Mouse (Mus musculus): ENCODE results near the gene Fbxo45.
"Not testable (repeated sequence)": the region's sequence is repeated elsewhere in the genome, so short reads cannot be mapped to it uniquely, and the experiment has no call there.

Gene Fbxo45

DNA sequence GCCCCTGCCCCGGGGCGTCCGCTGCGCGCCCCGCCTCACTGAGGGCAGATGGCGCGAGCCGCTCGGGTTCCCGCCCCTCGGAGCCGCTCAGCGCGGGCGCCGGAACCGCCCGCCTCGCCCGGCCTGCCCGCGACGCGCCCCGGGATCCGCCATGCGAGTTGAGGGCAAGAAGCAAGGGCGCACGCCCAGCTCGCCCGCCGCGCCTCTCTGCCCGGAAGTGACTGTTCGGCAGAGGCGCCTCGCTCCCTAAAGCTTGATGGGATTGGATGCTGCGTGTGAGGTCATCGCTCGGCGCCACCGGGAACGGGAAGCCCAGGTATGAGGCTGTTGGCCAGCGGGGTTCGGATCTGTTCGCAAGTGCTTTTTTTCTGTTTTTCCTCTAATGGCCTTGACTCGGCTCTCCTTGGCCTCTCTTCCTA is at the start of gene Fbxo45, which contains the start of gene Wdr53:
TSS of gene Fbxo45 (minus strand) at position 207 of the 419 bp plus-strand sequence.
TSS of gene Wdr53 (plus strand) at position 276 of the 419 bp plus-strand sequence.
- peak; percentile 97 for DNase-seq (ENCODE audit: low spot score in 2 of 2)

GRCm38 (mm10) chr16:32291821-32292220 is 44.9 kb upstream of the Fbxo45 start:
- DNase-seq (ENCODE audit: low spot score in 2 of 2) = no peak

- DNase-seq (ENCODE audit: low spot score in 2 of 2) = no peak
These were observed 35.6 kb upstream of the Fbxo45 start for GRCm38 (mm10) chr16:32282608-32283007.

DNA sequence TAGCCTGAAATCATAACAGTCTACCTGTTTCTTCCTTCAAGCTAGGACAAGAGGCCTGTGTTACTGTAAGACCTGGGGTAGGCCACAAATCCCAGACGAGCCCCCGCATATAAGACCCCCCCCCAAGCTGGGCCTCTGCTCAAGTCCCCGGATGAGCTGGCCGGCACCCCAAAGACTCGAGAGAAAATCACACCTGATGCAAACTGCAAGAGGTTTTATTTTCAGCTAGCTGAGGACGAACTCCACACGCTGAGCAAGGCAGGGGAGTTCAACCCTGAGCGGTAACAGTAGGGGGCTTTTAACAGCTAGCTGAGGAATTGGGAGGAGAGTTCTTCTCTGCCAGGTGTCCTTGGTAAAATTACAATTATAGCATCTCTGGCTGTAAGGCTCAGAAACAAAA is 33.3 kb upstream of the Fbxo45 start:
- no peak for DNase-seq (ENCODE audit: low spot score in 2 of 2)

DNA sequence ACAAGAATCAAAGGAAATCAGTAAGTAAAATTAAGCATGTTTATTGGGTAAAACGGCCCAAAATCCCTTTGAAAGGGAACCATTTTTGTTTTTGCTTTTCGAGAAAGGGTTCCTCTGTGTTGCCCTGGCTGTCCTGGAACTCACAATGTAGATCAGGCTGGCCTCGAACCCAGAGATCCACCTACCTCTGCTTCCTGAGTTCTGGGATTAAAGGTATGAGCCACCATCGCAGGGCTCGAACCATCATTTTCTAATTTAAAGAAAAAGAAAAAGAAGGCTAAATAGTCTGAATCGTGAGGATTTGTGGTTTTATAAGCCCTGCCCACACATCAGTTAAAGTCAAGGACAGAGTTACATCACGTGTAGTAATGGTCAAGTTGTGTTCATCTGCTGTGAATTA is 31.4 kb upstream of the Fbxo45 start:
- no peak for DNase-seq (ENCODE audit: low spot score in 2 of 2)

- DNase-seq (ENCODE audit: low spot score in 2 of 2) = peak; percentile 76 to 85
These were observed 30.6 kb upstream of the Fbxo45 start, which contains the start of gene Rnf168 for GRCm38 (mm10) chr16:32277308-32278256. Gene Rnf168, plus strand, starts transcription at chr16:32277459.

DNA sequence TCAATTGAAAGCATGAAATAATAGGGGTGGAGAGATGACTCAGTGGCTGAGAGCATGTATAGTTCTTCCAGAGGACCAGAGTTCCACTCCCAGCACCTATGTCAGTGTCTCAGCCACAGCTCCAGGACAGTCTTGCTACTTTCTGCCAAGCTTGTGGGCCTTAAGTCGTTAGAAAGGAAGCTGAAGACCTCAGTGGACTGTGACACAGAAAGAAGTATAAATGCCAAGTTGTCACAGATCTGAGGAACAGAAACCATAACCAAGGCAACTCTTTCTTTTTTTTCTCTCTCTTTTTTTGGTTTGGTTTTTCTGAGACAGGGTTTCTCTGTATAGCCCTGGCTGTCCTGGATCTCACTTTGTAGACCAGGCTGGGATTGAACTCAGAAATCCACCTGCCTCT is 28.9 kb upstream of the Fbxo45 start:
- DNase-seq (ENCODE audit: low spot score in 2 of 2) = no peak

GRCm38 (mm10) chr16:32275041-32275440 is 28.1 kb upstream of the Fbxo45 start:
- no peak for DNase-seq (ENCODE audit: low spot score in 2 of 2)

GRCm38 (mm10) chr16:32273338-32273737 is 26.4 kb upstream of the Fbxo45 start:
- no peak for DNase-seq (ENCODE audit: low spot score in 2 of 2)

DNA sequence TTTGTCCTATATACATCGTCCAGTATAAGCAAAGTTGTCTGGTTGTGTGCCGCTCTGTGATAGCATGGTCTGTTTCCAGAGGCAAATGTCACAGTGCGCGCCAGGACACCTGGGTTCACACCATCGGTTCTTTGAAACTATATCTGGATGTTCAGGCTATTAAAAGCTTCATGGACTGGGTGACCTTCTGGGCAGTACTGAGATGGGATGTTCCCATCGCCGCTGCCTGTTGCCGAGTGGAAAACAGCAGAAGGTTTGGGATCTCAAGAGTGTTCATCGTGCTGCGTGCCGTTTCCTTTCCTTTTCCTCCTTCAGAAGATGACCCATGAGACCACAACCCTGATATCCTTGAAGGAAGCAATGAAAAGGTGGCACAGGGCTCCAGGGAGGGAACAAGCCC is 24.3 kb upstream of the Fbxo45 start, which contains the start of gene Smco1:
TSS of gene Smco1 (plus strand) at position 178 of the 400 bp plus-strand sequence.
- DNase-seq (ENCODE audit: low spot score in 2 of 2) = no peak

DNA sequence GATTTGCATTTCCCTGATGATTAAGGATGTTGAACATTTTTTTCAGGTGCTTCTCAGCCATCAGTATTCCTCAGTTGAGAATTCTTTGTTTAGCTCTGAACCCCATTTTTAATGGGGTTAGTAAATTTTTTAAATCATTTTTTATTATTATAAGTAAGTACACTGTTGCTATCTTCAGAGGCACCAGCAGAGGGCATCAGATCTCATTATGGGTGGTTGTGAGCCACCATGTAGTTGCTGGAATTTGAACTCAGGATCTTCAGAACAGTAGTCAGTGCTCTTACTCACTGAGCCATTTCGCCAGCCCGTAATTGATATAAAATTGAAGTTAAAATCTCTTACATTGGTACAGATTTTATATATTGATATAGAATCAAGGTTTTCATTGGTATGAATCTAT is 17.3 kb upstream of the Fbxo45 start:
- not testable (repeated sequence) for DNase-seq (ENCODE audit: low spot score in 2 of 2)

GRCm38 (mm10) chr16:32246351-32246791 is 587 bp downstream of the Fbxo45 start:
- DNase-seq (ENCODE audit: low spot score in 2 of 2) = peak; percentile 37 to 47

GRCm38 (mm10) chr16:32243901-32244300 is 3.1 kb downstream of the Fbxo45 start:
- DNase-seq (ENCODE audit: low spot score in 2 of 2) = no peak

- no peak for DNase-seq (ENCODE audit: low spot score in 2 of 2)
These were observed 7.3 kb downstream of the Fbxo45 start for GRCm38 (mm10) chr16:32239428-32240312.

DNA sequence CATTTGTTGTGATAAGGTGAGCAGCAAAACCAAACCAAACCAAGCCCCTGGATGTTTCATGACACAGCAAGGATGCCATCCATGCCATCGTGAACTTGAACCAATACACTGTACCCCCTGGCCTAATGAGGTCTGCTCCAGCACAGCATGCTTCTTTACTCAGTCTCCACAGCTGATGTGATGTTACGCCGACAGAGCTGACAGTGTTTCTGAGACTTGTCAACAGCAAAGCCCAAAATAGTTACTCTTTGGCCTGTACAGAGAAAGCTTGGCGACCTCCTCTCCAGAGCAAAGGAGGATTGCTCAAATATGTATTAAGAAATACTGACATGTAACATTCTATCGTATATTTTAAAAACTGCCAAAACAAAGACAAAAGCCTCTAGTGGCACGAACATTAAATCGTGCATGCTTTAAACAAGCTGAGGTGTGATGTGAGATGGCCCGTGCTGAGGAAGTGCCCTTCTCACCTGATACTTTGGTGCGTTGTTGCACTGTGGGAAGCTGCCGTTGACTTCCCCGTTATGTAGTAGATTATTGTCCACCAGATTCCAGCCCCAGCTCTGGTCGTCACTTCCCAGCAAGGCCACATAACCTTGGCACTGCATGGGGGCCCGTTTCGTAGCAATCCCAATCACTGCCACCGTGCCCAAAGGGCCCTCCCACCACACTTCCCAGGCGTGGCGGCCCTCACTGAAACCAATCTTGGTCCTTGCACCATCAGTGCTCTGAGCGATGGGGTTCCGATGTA is 8.9 kb downstream of the Fbxo45 start:
- no peak for DNase-seq (ENCODE audit: low spot score in 2 of 2)

GRCm38 (mm10) chr16:32232050-32232449 is 14.9 kb downstream of the Fbxo45 start:
- DNase-seq (ENCODE audit: low spot score in 2 of 2) = not testable (repeated sequence)

- DNase-seq (ENCODE audit: low spot score in 2 of 2) = no peak
These were observed 24.6 kb downstream of the Fbxo45 start for GRCm38 (mm10) chr16:32222399-32222798.

DNA sequence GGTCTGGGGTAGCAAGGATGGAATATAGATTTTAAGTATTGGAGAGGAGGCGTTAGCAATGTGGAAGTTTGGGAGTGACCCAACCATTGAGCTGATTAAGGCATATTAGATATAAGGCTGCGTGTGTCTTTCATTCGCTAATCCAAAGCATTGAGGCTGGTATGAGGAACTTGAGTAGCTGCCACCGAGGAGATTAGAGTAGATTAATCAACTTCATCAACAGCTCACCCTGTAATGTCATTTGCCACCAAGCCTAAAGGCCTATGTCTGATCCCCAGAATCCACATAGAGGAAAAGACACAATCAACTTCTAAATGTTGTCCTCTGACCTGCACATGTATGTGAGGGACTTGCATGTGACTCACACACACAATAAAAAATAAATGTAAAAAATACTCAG is 25.2 kb downstream of the Fbxo45 start:
- DNase-seq (ENCODE audit: low spot score in 2 of 2) = no peak

- DNase-seq (ENCODE audit: low spot score in 2 of 2) = no peak
These were observed 32.0 kb downstream of the Fbxo45 start for GRCm38 (mm10) chr16:32214804-32215576.

- DNase-seq (ENCODE audit: low spot score in 2 of 2) = no peak
These were observed 32.8 kb downstream of the Fbxo45 start for GRCm38 (mm10) chr16:32214156-32214555.

All from frontal cortex, postnatal 25 days (tissue).